Mouse (Mus musculus) erythroblast, embryonic 14.5 days (primary cell): ENCODE data around the gene 1700001P01Rik. TPM values are rescaled to one million over a fixed set of nuclear protein-coding genes. Genes with fewer than 3 reads are reported as not detected.
A peak's percentile ranks its signal among the peaks of the same experiment; 100 is the strongest.

ENCODE experiments used
- H3K27me3 ChIP-seq: 2 replicates; pipeline ENCODE4 v1.6.1; 2012; ENCODE audit warnings: inconsistent platforms; ENCODE audit not compliant: control insufficient read depth
- H3K36me3 ChIP-seq: 2 replicates; pipeline ENCODE4 v1.6.1; 2012; ENCODE audit warnings: mild to moderate bottlenecking, inconsistent platforms; ENCODE audit not compliant: control insufficient read depth
- H3K4me1 ChIP-seq: 2 replicates; pipeline ENCODE4 v1.6.1; 2012; ENCODE audit warnings: inconsistent platforms; ENCODE audit not compliant: control insufficient read depth
- H3K4me3 ChIP-seq: replicated peaks from 2 replicates; pipeline ENCODE3; 2012; ENCODE audit warnings: moderate library complexity, mild to moderate bottlenecking, inconsistent platforms
- H3K9me3 ChIP-seq: 2 replicates; pipeline ENCODE4 v1.6.1; 2012; ENCODE audit warnings: low read length, inconsistent platforms, mixed read lengths; ENCODE audit not compliant: control insufficient read depth
- GATA1 ChIP-seq: IDR thresholded peaks from 2 replicates; pipeline ENCODE4 v1.6.1; 2012; ENCODE audit warnings: low read length, inconsistent platforms, mixed read lengths
- TAL1 ChIP-seq: IDR thresholded peaks from 3 replicates; pipeline ENCODE4 v1.6.1; 2012; ENCODE audit warnings: low read length, inconsistent platforms, mixed read lengths
- polyA plus RNA-seq: library from polyadenylated mRNA; stranded (reverse); fragments of >175 nt; gene quantifications from 2 replicates; pipeline ENCODE4 v1.2.3, GENCODE M21; 2012

The 1700001P01Rik gene
- polyA plus RNA-seq, 1 experiment = not detected

DNA sequence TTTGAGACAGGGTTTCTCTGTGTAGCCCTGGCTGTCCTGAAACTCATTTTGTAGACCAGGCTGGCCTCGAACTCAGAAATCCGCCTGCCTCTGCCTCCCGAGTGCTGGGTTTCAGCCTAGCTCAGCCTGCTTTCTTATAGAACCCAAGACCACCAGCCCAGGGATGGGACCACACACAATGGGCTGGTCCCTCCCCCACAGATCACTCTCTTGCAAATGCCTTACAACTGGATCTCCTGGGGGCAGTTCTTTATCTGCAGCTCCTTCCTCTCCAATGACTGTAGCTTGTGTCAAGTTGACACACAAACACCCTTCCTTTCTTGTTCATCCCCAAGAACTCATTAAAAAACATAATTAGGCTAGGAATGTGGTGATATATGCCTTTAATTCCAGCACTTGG, 12.2 kb upstream of the 1700001P01Rik start:
- H3K4me3 ChIP-seq = no peak overlapping the region
- no peaks in the 10 kb centered on the region for H3K36me3 ChIP-seq
- no peaks in the 10 kb centered on the region for H3K27me3 ChIP-seq
- peaks cover 3% of the 10 kb centered on the region for H3K9me3 ChIP-seq
- TF ChIP-seq GATA1 (no peak), TAL1 (no peak)
- H3K4me1 ChIP-seq = peaks cover under 1% of the 10 kb centered on the region

DNA sequence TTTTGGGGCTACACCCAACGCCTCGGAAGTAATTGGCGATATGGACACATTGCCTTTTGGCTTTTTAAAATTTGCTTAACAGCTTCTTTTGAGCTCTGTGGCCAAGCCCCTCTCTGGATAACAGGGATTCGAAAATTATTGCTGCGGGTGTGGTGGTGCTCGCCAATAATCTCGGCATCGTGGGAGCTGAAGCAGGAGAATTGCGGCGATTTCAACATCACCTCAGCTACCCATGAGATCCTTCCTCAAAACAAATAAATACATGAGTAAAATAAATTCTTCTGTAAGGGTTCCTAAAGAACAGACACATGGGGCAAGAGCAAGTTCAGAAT, 6.8 kb upstream of the 1700001P01Rik start:
- peaks cover 42% of the 10 kb centered on the region for H3K36me3 ChIP-seq
- H3K4me3 ChIP-seq = peak overlapping the region; percentile 96
- no peak for TF ChIP-seq GATA1
- no peak for TF ChIP-seq TAL1
- peaks cover 3% of the 10 kb centered on the region for H3K9me3 ChIP-seq
- H3K27me3 ChIP-seq = no peaks in the 10 kb centered on the region
- peaks cover 32% of the 10 kb centered on the region for H3K4me1 ChIP-seq

DNA sequence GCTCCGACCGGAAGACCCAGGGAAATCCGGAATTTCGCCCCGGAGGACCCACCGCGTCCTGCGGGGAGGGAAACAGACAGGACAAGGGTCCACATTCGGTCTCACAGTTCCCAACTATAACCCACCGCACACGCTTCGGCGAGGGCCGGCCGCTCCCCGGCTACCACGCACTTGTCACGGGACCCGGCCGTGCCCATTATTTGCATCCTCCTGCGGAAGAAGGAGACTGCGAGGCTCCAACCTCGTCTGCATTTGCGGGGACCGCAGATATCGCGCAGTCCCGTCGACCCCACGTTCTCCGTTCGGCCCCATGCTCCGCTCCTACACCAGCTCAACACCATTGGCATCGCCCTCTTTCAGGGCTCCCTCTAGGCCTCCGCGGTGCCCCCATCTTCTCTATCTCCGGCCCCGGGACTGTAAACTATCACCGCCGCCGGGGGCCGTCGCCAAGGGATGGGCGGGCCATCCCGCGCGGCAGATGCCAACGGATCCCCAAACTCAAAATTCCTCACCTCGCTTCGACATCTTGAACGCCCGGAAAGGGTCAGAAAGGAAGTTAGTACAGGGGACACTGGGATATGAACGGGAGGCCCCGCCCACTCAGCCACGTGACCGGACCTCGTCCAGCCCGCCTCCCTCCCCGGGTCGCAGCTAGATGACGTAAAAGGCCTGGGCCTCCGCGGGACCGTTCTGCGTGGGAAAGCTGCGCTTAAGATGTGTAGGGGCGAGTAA, 6.3 kb upstream of the 1700001P01Rik start, which contains the start of gene Rpl23:
Gene Rpl23 (minus strand): TSS at position 606 of the 732 bp plus-strand sequence.
- no peak for TF ChIP-seq GATA1
- TF ChIP-seq TAL1 = no peak
- Histone ChIP-seq H3K36me3 (peaks cover 47% of the 10 kb centered on the region), H3K4me3 (peak within 1 kb of the TSS; percentile 96), H3K4me1 (peaks cover 32% of the 10 kb centered on the region), H3K9me3 (peaks cover 3% of the 10 kb centered on the region), H3K27me3 (no peaks in the 10 kb centered on the region)

DNA sequence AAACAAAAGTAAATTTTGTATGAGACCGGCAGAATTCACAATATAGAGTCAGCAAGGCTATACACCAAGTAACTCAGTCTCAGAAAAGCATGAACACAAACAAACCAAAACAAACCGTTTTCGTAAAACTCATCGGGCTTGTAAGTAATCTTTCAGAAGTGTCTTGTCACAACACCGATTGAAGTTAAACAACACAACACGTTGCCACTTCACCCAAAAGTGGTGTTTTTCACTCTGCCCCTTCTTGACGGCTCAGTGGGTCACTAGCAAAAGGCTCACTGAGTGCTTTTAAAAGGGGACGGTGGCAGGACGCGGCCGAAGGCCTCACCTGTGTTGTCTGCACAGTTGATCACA, 5.7 kb upstream of the 1700001P01Rik start:
- H3K9me3 ChIP-seq = peaks cover 3% of the 10 kb centered on the region
- peaks cover 53% of the 10 kb centered on the region for H3K36me3 ChIP-seq
- TF ChIP-seq GATA1 = no peak
- no peak for TF ChIP-seq TAL1
- peak overlapping the region; percentile 96 for H3K4me3 ChIP-seq
- no peaks in the 10 kb centered on the region for H3K27me3 ChIP-seq
- peaks cover 32% of the 10 kb centered on the region for H3K4me1 ChIP-seq

DNA sequence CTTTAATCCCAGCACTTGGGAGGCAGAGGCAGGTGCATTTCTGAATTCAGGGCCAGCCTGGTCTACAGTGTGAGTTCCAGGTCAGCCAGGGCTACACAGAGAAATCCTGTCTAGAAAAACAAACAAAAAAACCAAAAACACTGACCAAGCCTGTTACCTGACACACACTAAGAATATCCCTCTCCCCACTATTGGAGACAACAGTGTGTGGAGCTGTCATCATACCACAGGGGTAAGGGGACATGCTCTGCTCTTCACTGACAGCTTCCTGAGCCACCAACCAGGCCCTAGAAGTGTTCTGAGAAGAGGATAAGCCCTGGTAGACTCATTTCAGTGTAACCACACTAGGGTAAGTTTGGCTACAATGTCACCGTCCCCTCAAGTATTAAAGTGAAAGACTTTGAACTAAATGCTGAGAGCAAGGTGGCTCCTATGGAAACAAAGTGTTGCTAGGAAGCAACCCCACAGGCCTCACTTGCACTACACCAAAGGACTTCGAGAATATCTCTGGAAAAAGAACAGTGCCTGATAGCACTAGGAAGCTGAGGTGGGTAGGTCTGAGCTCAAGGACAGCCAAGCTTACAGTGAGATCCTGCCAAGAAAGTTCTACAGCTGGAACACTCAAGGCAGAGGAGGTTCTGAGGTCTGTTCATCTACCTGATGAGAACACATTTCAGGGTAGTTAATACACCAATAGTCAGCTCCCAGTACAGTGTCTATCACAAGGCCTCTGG, 4.4 kb upstream of the 1700001P01Rik start:
- peaks cover 39% of the 10 kb centered on the region for H3K4me1 ChIP-seq
- no peak for TF ChIP-seq GATA1
- peak overlapping the region; percentile 96 for H3K4me3 ChIP-seq
- no peaks in the 10 kb centered on the region for H3K27me3 ChIP-seq
- H3K9me3 ChIP-seq = peaks cover 3% of the 10 kb centered on the region
- peaks cover 66% of the 10 kb centered on the region for H3K36me3 ChIP-seq

DNA sequence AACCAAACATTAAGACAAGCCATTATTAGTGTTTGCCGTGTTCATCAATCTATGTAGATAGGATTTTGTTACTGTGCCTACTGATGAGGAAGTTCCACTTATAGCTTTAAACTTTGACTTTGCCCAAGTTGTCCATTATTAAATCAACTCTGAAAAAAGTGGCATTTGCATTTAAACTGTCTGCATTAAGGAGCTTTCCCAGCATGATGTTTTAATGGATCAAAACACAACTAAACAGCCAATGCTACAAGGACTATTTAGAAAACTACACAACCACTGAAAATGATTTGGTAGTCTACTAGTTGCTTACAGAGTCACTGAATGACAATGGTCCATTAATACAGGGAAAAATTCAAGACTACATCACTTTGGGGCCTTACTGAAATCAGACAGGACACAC, 3.2 kb upstream of the 1700001P01Rik start:
- Histone ChIP-seq H3K9me3 (peaks cover under 1% of the 10 kb centered on the region), H3K4me3 (no peak overlapping the region), H3K4me1 (peaks cover 39% of the 10 kb centered on the region), H3K27me3 (no peaks in the 10 kb centered on the region), H3K36me3 (peaks cover 68% of the 10 kb centered on the region)
- TF ChIP-seq TAL1 = no peak
- no peak for TF ChIP-seq GATA1

DNA sequence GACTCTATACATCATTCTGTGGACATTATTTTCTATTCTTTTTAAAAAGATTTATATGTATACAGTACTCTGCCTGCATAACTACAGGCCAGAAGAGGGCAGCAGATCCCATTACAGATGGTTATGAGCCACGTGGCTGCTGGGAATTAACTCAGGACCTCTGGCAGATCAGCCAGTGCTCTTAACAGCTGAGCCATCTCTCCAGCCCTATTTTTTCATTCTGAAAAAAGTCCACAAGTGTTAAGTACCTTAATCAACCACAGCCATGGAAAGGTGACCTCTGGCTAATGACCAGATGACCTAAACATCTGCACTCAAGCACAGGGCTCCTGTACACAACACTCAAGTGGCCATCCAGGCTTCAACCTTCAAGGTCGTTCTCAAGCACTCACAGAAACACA, 1.4 kb upstream of the 1700001P01Rik start:
- Histone ChIP-seq H3K4me1 (peaks cover 34% of the 10 kb centered on the region), H3K9me3 (no peaks in the 10 kb centered on the region), H3K27me3 (no peaks in the 10 kb centered on the region), H3K36me3 (peaks cover 68% of the 10 kb centered on the region), H3K4me3 (no peak overlapping the region)
- TF ChIP-seq TAL1 (no peak), GATA1 (no peak)

DNA sequence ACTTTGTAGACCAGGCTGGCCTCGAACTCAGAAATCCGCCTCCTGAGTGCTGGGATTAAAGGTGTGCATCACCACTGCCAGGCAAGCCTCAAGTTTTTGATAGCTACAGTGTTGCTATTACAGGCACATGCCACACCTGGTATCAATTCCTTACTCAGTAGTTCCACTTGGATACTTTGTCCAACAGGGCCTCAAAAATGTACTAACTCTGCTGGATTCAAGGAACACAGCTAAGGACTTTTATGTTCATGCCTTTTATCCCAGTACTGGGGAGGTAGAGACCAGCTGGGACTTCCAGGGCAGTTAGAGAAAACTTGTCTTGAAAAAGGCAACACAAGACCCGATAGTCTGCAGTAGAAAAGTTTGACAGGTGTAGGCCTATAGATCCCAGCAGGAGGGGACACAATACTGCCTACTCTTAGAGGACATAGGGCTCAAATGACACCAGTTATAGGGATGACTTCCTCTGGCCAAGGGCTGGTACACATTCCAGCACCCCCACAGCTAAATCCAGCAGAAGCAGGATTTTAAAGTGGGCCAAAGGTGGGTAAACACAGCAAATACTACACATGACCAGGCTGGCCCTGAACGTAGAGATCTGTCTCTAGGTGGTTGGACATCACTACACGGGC, 895 bp upstream of the 1700001P01Rik start:
- no peak for TF ChIP-seq GATA1
- no peak for TF ChIP-seq TAL1
- no peaks in the 10 kb centered on the region for H3K9me3 ChIP-seq
- H3K4me1 ChIP-seq = peaks cover 30% of the 10 kb centered on the region
- H3K36me3 ChIP-seq = peaks cover 66% of the 10 kb centered on the region
- H3K27me3 ChIP-seq = no peaks in the 10 kb centered on the region
- H3K4me3 ChIP-seq = no peak overlapping the region

DNA sequence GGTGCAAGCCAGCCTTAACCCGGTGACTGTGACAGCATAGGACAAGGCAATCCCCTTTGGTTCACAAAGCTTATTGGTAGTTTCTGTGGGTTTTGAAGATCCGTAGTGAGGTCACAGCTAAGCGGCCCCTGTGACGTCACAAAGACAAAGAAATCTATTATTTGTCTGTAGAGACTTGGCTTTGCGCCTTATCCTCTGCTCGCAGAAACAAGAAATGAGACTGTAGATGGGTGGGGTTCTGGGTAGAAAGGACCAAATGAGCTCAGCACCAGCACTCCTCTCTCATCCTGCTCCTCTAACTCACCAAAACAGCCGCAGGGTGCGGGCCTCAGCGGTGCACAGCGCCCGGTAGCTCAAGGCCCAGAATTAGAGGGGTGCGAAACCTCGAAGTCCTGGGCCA, 532 bp downstream of the 1700001P01Rik start:
- Histone ChIP-seq H3K9me3 (no peaks in the 10 kb centered on the region), H3K4me1 (peaks cover 19% of the 10 kb centered on the region), H3K4me3 (no peak overlapping the region), H3K27me3 (no peaks in the 10 kb centered on the region), H3K36me3 (peaks cover 52% of the 10 kb centered on the region)
- no peak for TF ChIP-seq GATA1
- TF ChIP-seq TAL1 = no peak
